Mouse (Mus musculus) cerebral cortex, adult 2 months (tissue): Measurements from ENCODE around the gene B3gnt8.

Experiments
- WGBS: fragments of 180-500 bp; shearing (Covaris S2); methylation state at CpG from one replicate; pipeline ENCODE4 v1.1.7; 2018; 5-methylcytosine and 5-hydroxymethylcytosine counted together

B3gnt8 gene

GRCm38 (mm10) chr7:25618865-25619721, 7.4 kb upstream of the B3gnt8 start, which contains the start of gene Dmac2:
Dmac2 (plus strand) TSS chr7:25619414.
- under 1% methylated on average over 53 of the region's 53 CpGs for WGBS

DNA sequence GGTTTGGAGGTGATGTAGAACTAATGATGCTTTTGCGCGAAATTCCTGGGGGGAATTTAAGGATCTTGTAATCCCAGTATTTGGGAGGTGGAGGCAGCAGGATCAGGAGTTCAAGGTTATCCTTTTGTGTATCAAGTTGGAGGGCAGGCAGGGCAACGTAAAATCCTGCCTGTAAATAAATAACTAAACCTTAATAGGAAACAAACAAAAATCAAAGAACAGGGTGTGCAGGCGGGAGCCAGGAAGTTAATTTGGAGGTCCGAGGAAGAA, 6.8 kb upstream of the B3gnt8 start:
- 25% methylated on average over 5 of the region's 5 CpGs for WGBS

GRCm38 (mm10) chr7:25620101-25620500, 6.4 kb upstream of the B3gnt8 start:
- 95% methylated on average over 5 of the region's 5 CpGs for whole genome bisulfite sequencing

GRCm38 (mm10) chr7:25620751-25621150, 5.7 kb upstream of the B3gnt8 start:
- 92% methylated on average over 11 of the region's 11 CpGs for WGBS

- 70% methylated on average over 11 of the region's 11 CpGs for WGBS
Measured at GRCm38 (mm10) chr7:25623857-25624370, 2.5 kb upstream of the B3gnt8 start.

- 51% methylated on average over 5 of the region's 5 CpGs for WGBS
Measured at GRCm38 (mm10) chr7:25624851-25625250, 1.6 kb upstream of the B3gnt8 start.

- 71% methylated on average over 10 of the region's 10 CpGs for WGBS
Measured at GRCm38 (mm10) chr7:25625594-25626250, 732 bp upstream of the B3gnt8 start.

DNA sequence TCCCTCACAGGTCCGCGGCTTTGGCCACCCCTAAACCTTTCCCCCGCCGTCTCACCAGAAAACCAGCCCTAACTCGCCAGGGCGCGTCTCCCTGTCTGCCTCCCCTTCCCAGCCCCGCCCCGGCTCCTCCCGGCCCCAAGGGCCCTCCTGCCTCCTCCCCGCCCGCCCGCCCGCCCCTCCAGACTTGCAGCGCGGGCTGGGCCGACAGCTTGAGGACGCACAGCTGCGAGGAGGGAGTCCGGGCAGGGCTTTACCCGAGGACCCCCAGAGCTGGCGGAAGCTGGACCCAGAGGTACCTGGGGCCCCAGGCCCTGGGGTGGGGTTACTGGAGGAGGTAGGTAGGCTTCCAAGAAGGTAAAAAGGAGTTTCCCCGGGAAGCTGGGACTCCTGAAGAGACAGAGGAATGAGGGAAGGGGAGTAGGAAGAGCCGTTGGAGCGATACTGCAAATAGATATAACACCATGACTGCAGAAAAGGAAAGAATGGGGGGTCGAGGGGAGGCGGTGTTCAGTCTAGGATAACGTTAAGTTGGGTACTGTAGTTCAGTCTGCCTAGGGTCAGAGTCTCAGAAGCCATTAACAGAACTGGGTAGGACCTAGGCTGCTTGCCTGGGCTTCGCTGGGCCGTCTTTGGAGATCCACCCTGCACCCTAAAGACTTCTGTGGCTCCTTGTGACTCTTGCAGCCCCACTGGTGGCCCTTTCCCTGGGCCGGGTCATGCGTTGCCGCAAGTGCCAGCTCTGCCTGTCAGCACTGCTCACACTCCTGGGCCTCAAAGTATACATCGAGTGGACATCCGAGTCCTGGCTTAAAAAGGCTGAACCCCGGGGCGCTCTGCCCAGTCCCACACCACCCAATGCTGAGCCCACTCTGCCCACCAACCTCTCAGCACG, 1.2 kb downstream of the B3gnt8 start:
- 26% methylated on average over 38 of the region's 38 CpGs for WGBS

DNA sequence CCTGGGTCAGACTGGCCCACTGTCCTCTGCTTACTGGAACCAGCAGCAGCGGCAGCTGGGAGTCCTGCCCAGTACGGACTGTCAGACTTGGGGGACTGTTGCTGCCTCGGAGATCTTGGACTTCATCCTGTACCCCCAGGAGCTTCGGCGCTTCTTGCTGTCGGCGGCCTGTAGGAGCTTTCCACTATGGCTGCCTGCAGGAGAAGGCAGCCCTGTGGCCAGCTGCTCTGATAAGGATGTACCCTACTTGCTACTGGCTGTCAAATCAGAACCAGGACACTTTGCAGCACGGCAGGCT, 1.8 kb downstream of the B3gnt8 start:
- WGBS, result 71% methylated on average over 8 of the region's 8 CpGs

GRCm38 (mm10) chr7:25632679-25633078, 6.2 kb downstream of the B3gnt8 start:
- 81% methylated on average over 5 of the region's 5 CpGs for WGBS

DNA sequence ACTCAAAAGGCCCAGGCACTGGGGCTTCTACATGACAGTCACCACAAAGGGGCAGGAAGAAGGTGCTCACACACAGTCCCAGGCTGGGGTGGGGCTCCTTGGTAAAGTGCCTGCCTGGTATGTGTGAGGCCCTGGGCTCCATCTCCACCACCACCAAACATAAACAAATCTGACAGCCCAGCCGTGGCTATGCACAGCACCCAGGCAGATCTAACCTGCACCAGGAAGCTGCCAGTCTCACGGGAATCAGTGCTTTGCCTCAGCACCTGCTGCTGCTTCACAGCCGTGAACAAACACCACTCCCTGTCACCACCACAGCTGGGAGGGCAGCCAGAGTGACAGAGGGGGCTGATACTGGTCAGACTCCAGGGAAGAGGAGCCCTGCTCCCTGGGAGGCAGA, 9.9 kb downstream of the B3gnt8 start:
- WGBS, result 83% methylated on average over 3 of the region's 3 CpGs

- 98% methylated on average over 5 of the region's 5 CpGs for WGBS
Measured at GRCm38 (mm10) chr7:25637099-25637498, 10.6 kb downstream of the B3gnt8 start.

DNA sequence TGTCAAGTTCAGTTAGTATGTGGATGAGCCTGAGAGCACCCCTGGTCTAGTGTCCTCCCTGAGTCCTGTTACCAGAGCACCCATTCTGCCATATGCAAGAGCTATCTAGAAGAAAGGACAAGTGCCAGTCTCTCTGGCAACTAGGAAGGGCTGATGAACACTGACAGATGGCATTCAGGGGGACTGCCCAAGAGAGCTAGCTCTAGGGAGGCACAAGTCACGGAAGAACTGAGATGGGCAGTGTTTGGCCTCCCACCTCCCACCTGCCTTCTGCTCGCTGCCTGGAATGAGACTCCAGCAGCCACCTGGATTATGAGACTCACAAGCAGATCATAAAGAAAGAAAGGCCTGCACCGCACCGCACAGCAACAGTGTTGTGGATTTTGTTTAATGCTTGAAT, 13.3 kb downstream of the B3gnt8 start:
- WGBS, result 68% methylated on average over 4 of the region's 4 CpGs

DNA sequence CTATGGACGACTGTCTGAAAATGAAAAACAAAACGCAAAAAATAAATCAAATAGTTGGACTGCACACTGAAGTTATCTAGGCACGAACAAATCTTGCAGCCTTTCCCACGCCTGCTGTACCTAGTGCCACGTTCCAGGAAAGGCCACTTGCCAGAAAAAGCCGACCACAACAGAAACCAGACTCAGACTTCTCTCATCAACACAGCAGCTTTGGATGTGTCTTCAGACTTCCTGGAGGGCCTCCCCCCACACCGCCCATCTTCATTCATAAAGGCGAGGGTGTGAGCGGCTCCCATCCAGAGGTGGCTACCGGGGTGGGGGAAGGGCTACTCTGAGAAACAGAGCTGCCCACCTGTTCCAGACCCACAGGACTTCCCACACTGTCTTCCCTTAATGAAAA, 17.7 kb downstream of the B3gnt8 start:
- whole genome bisulfite sequencing, result 56% methylated on average over 10 of the region's 10 CpGs

DNA sequence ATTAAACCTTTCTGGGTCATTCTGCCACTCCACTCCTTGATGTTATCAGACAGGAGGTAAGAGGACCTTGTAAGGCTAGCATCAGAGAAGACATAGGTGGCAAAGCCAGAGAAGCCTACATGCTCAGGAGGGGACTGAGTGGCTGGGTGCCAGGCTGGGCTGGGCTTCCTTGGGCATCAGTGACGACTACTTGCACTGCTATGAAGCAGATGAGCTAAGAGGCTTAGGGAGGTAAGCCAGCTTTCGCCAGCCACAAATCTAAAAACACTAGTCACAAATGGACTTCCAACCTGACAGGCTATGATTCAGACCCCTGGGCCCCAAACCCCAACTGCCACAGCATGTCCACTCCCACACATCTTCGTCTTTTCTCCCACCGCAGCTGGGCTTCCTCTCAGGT, 18.2 kb downstream of the B3gnt8 start:
- WGBS, result 78% methylated on average over 4 of the region's 4 CpGs

DNA sequence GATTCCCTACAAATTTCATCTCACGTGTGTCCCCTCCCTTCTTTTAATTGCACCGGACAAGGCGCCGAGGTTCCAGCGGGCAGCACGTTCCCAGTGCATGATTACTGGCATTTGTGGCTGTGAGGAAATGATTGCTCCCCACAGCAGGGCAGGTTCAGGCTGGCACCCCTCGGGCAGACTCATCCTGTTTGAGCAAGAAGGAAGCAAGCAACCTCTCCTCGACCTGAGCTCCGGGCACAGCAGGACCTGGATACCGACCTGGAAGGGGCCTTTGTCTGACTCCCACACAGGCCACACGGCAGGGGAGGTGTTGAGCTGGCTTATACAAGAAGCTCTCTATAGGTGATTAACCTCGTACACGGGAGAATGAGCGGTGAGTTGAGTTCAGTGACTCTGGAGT, 18.6 kb downstream of the B3gnt8 start:
- WGBS, result 62% methylated on average over 14 of the region's 14 CpGs

- WGBS, result 75% methylated on average over 5 of the region's 5 CpGs
Measured at GRCm38 (mm10) chr7:25647574-25648123, 21.2 kb downstream of the B3gnt8 start.

DNA sequence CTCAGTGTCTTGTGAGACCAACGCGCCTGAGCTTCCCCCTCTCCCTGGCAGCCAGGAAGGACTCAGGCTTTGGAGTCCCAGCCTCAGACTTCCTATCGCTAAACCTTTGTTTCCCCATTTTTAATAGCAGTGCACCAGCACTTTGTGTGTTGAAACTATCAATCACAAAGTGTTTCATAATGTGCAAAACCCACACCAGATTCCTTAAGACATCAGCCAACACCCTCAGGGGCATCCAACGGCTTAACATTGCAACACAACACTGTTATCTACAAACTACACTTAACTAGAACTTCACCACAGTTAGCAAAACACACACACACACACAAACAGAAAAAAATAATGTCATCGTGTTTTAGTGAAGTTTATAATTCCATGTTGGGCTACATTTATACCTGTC, 23.4 kb downstream of the B3gnt8 start:
- WGBS, result 83% methylated on average over 5 of the region's 5 CpGs

DNA sequence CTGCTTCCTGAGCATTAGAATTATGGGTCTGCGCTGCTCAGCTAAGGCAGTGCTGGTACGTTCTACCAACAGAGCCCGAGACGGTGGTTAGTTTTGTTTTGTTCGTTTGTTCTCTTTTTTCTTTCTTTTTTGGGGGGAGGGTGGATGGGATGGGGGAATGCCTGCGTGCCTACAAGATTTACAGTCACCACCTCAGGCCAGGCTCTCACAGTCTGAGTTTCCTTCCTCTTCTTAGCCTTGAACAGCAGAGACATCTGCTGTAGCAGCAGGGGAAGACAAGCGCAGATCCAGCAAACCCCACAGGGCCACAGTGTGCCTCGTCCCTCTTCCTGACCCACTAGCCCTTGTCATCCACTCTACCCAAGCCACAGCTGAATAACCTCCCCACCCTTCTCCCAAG, 24.8 kb downstream of the B3gnt8 start:
- 85% methylated on average over 8 of the region's 8 CpGs for WGBS

DNA sequence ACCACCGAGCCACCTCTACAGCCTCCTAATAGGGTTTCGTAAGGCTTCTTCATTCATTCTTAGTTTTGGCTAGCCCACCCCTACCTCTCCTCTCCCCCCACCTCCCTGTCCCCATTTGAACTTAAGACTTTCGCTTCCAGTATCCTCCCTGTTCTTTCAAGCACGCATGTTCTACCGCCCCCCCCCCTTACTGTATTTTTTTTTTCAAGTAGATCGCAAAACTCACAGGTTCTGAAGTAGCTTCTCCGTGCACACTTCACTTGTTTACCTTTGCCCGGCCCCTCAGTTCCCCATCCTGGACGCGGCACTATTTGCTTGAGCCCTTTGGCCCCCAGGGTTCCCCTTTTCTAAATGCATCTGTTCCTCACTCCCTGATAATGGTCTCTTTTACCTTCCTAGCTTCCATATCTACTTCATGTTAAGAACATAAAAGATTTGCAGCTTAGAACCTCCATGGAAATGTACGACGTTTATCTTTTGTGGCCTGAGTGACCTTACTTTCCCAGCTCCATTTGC, 25.8 kb downstream of the B3gnt8 start:
- WGBS, result 93% methylated on average over 12 of the region's 12 CpGs

GRCm38 (mm10) chr7:25655601-25656428, 29.4 kb downstream of the B3gnt8 start:
- 78% methylated on average over 11 of the region's 11 CpGs for WGBS
